Mouse (Mus musculus): ENCODE results near the gene Lnx1. TPM values are rescaled to one million over a fixed set of nuclear protein-coding genes. Genes with fewer than 3 reads are reported as not detected.

Gene Lnx1
- polyA plus RNA-seq, 1 experiment from 2014 or later, result 1.5 TPM

DNA sequence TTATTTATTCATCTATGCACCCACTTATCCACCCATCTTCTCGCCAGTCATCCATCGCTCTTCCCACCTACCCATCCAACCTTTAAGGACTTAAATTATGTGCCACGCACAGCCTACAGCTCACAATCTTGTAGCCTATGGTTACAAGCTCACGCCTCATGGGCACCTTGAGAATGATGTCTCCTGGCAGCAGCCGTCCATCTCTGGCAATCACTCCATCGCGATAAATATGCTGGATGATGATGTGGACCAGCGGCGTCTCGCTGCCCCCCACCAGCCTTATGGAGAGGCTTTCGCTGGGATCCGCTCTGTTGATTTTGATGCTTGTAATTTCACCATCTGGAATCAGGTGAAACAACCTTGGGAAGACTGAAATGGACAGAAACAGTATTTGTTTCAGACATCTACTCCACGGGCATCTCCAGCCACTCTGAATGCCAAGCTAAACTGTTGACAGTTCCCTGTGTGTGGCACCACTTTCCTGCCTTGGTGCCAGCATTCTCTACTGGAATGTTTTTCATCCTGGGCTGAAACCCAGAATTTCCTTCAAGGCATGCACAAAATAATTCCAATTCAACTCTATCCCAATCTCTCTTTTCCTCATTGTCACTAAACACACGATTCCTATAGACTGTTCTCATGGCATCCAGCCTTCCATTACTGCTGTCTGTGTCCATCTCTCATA lies 79.3 kb downstream of the Lnx1 start:
- H3K36me3 ChIP-seq, result no peaks in the 10 kb centered on the region
- H3K27ac ChIP-seq, result no peak overlapping the region
- WGBS, result 93% methylated on average over 14 of the region's 14 CpGs
- H3K4me1 ChIP-seq (replicated peaks), result peaks cover 37% of the 10 kb centered on the region
- no peaks in the 10 kb centered on the region for H3K9me3 ChIP-seq
- H3K4me2 ChIP-seq, result no peak overlapping the region
- no peak for ATAC-seq (ENCODE audit: insufficient number of reproducible peaks, insufficient read depth, low FRiP score, low TSS enrichment, low read depth)
- no peak overlapping the region for H3K9ac ChIP-seq (replicated peaks)
- no peaks in the 10 kb centered on the region for H3K27me3 ChIP-seq
- H3K4me3 ChIP-seq (replicated peaks), result no peak overlapping the region

GRCm38 (mm10) chr5:74621691-74622470 lies 80.8 kb downstream of the Lnx1 start:
- 14% methylated on average over 7 of the region's 7 CpGs for WGBS

GRCm38 (mm10) chr5:74618573-74619059 lies 84.1 kb downstream of the Lnx1 start:
- Histone ChIP-seq H3K9me3 (no peaks in the 10 kb centered on the region), H3K4me3 (replicated peaks) (no peak overlapping the region), H3K4me2 (no peak overlapping the region), H3K9ac (replicated peaks) (no peak overlapping the region), H3K27me3 (no peaks in the 10 kb centered on the region), H3K27ac (no peak overlapping the region; the same call in 1 of the 2 replicates), H3K4me1 (replicated peaks) (peaks cover 57% of the 10 kb centered on the region), H3K36me3 (no peaks in the 10 kb centered on the region)
- ATAC-seq (ENCODE audit: insufficient number of reproducible peaks, insufficient read depth, low FRiP score, low TSS enrichment, low read depth), result no peak
- WGBS, result 63% methylated on average over 3 of the region's 3 CpGs

More at GRCm38 (mm10) chr5:74621691-74622470, 80.8 kb downstream of the Lnx1 start:
- peak; percentile 50 for ATAC-seq (ENCODE audit: insufficient number of reproducible peaks, insufficient read depth, low FRiP score, low TSS enrichment, low read depth)
- peak overlapping the region; percentile 92 for H3K27ac ChIP-seq
- no peaks in the 10 kb centered on the region for H3K36me3 ChIP-seq
- H3K4me1 ChIP-seq (replicated peaks), result peaks cover 48% of the 10 kb centered on the region
- H3K4me3 ChIP-seq (replicated peaks), result no peak overlapping the region
- no peak overlapping the region for H3K9ac ChIP-seq (replicated peaks)
- no peak overlapping the region for H3K4me2 ChIP-seq
- H3K27me3 ChIP-seq, result no peaks in the 10 kb centered on the region
- H3K9me3 ChIP-seq, result no peaks in the 10 kb centered on the region

GRCm38 (mm10) chr5:74617816-74618572 lies 84.7 kb downstream of the Lnx1 start:
- H3K27ac ChIP-seq, result peak overlapping the region; percentile 86
- no peak overlapping the region for H3K4me2 ChIP-seq
- H3K9ac ChIP-seq (replicated peaks), result no peak overlapping the region
- WGBS, result 31% methylated on average over 13 of the region's 13 CpGs
- no peak for ATAC-seq (ENCODE audit: insufficient number of reproducible peaks, insufficient read depth, low FRiP score, low TSS enrichment, low read depth)
- H3K4me1 ChIP-seq (replicated peaks), result peaks cover 63% of the 10 kb centered on the region
- H3K9me3 ChIP-seq, result no peaks in the 10 kb centered on the region
- no peaks in the 10 kb centered on the region for H3K36me3 ChIP-seq
- no peaks in the 10 kb centered on the region for H3K27me3 ChIP-seq
- H3K4me3 ChIP-seq (replicated peaks), result no peak overlapping the region

GRCm38 (mm10) chr5:74613491-74614151 lies 89.1 kb downstream of the Lnx1 start:
- no peaks in the 10 kb centered on the region for H3K36me3 ChIP-seq
- H3K4me1 ChIP-seq (replicated peaks), result peaks cover 48% of the 10 kb centered on the region
- peak overlapping the region; percentile 21; the same call in 1 of the 2 replicates for H3K4me2 ChIP-seq
- no peak for ATAC-seq (ENCODE audit: insufficient number of reproducible peaks, insufficient read depth, low FRiP score, low TSS enrichment, low read depth)
- H3K9me3 ChIP-seq, result no peaks in the 10 kb centered on the region
- no peaks in the 10 kb centered on the region for H3K27me3 ChIP-seq
- no peak overlapping the region for H3K4me3 ChIP-seq (replicated peaks)
- 34% methylated on average over 18 of the region's 18 CpGs for WGBS
- H3K9ac ChIP-seq (replicated peaks), result no peak overlapping the region; the same call in 1 of the 2 replicates
- H3K27ac ChIP-seq, result peak overlapping the region; percentile 73

- H3K9ac ChIP-seq (replicated peaks), result no peak overlapping the region
- no peaks in the 10 kb centered on the region for H3K9me3 ChIP-seq
- no peaks in the 10 kb centered on the region for H3K27me3 ChIP-seq
- WGBS, result 79% methylated on average over 5 of the region's 5 CpGs
- H3K4me1 ChIP-seq (replicated peaks), result peaks cover 40% of the 10 kb centered on the region
- H3K4me3 ChIP-seq (replicated peaks), result no peak overlapping the region
- no peak for ATAC-seq (ENCODE audit: insufficient number of reproducible peaks, insufficient read depth, low FRiP score, low TSS enrichment, low read depth)
- no peaks in the 10 kb centered on the region for H3K36me3 ChIP-seq
- no peak overlapping the region for H3K27ac ChIP-seq
- H3K4me2 ChIP-seq, result no peak overlapping the region
Observed at GRCm38 (mm10) chr5:74612713-74613112, 90.0 kb downstream of the Lnx1 start.

- Histone ChIP-seq H3K27ac (no peak overlapping the region), H3K27me3 (no peaks in the 10 kb centered on the region), H3K36me3 (no peaks in the 10 kb centered on the region), H3K9ac (replicated peaks) (no peak overlapping the region), H3K4me1 (replicated peaks) (peaks cover 21% of the 10 kb centered on the region), H3K4me2 (no peak overlapping the region), H3K4me3 (replicated peaks) (no peak overlapping the region), H3K9me3 (no peaks in the 10 kb centered on the region)
- WGBS, result 81% methylated on average over 10 of the region's 10 CpGs
- no peak for ATAC-seq (ENCODE audit: insufficient number of reproducible peaks, insufficient read depth, low FRiP score, low TSS enrichment, low read depth)
Observed at GRCm38 (mm10) chr5:74610511-74610910, 92.2 kb downstream of the Lnx1 start.

- Histone ChIP-seq H3K9me3 (no peaks in the 10 kb centered on the region), H3K36me3 (no peaks in the 10 kb centered on the region), H3K4me2 (no peak overlapping the region), H3K4me3 (replicated peaks) (no peak overlapping the region), H3K9ac (replicated peaks) (no peak overlapping the region), H3K4me1 (replicated peaks) (peaks cover 12% of the 10 kb centered on the region), H3K27ac (no peak overlapping the region), H3K27me3 (no peaks in the 10 kb centered on the region)
- no peak for ATAC-seq (ENCODE audit: insufficient number of reproducible peaks, insufficient read depth, low FRiP score, low TSS enrichment, low read depth)
- 89% methylated on average over 8 of the region's 8 CpGs for WGBS
Observed at GRCm38 (mm10) chr5:74606213-74606612, 96.5 kb downstream of the Lnx1 start.

GRCm38 (mm10) chr5:74603306-74603705 lies 99.4 kb downstream of the Lnx1 start:
- H3K36me3 ChIP-seq, result peaks cover 11% of the 10 kb centered on the region
- 78% methylated on average over 4 of the region's 4 CpGs for WGBS
- no peak for ATAC-seq (ENCODE audit: insufficient number of reproducible peaks, insufficient read depth, low FRiP score, low TSS enrichment, low read depth)
- peaks cover 14% of the 10 kb centered on the region for H3K4me1 ChIP-seq (replicated peaks)
- no peaks in the 10 kb centered on the region for H3K9me3 ChIP-seq
- no peak overlapping the region for H3K27ac ChIP-seq
- H3K9ac ChIP-seq (replicated peaks), result no peak overlapping the region
- H3K4me3 ChIP-seq (replicated peaks), result no peak overlapping the region
- H3K4me2 ChIP-seq, result no peak overlapping the region
- no peaks in the 10 kb centered on the region for H3K27me3 ChIP-seq

GRCm38 (mm10) chr5:74602371-74602770 lies 100.3 kb downstream of the Lnx1 start:
- H3K36me3 ChIP-seq, result peaks cover 19% of the 10 kb centered on the region
- no peaks in the 10 kb centered on the region for H3K27me3 ChIP-seq
- no peak for ATAC-seq (ENCODE audit: insufficient number of reproducible peaks, insufficient read depth, low FRiP score, low TSS enrichment, low read depth)
- WGBS, result 63% methylated on average over 10 of the region's 10 CpGs
- H3K4me2 ChIP-seq, result no peak overlapping the region; the same call in 1 of the 2 replicates
- H3K4me3 ChIP-seq (replicated peaks), result no peak overlapping the region
- no peaks in the 10 kb centered on the region for H3K9me3 ChIP-seq
- peaks cover 14% of the 10 kb centered on the region for H3K4me1 ChIP-seq (replicated peaks)
- no peak overlapping the region for H3K9ac ChIP-seq (replicated peaks)
- H3K27ac ChIP-seq, result no peak overlapping the region

All from limb, embryonic 12.5 days (tissue).